Mouse (Mus musculus) hindbrain, embryonic 15.5 days (tissue): ENCODE data around the gene Rbp4. TPM values are rescaled to one million over a fixed set of nuclear protein-coding genes. Genes with fewer than 3 reads are reported as not detected.

Source experiments
- ATAC-seq: fragments of 200-750 bp; cut with Nextera tagmentation; 2 replicates; pipeline ENCODE4 v1.8.0; 2017; ENCODE audit warnings: low read depth, moderate number of reproducible peaks, moderate TSS enrichment; ENCODE audit not compliant: low FRiP score
- H3K27ac ChIP-seq: fragments of 300-500 bp; sonication (generic); replicated peaks from 2 replicates; pipeline ENCODE4 v1.5.1; 2015; ENCODE audit warnings: mild to moderate bottlenecking, inconsistent platforms
- H3K27me3 ChIP-seq: fragments of 300-500 bp; sonication (generic); 2 replicates; pipeline ENCODE4 v1.6.1; 2015; ENCODE audit warnings: control low read depth, inconsistent platforms
- H3K36me3 ChIP-seq: fragments of 300-500 bp; sonication (generic); 2 replicates; pipeline ENCODE4 v1.6.1; 2015; ENCODE audit warnings: control low read depth, inconsistent platforms
- H3K4me1 ChIP-seq: fragments of 300-500 bp; sonication (generic); replicated peaks from 2 replicates; pipeline ENCODE4 v1.6.1; 2015; ENCODE audit warnings: control low read depth, inconsistent platforms
- H3K4me2 ChIP-seq: fragments of 300-500 bp; sonication (generic); 2 replicates; pipeline ENCODE4 v1.6.1; 2015; ENCODE audit warnings: moderate library complexity, mild to moderate bottlenecking, inconsistent platforms
- H3K4me3 ChIP-seq: fragments of 300-500 bp; sonication (generic); 2 replicates; pipeline ENCODE4 v1.5.1; 2015; ENCODE audit warnings: mild to moderate bottlenecking, inconsistent platforms
- H3K9ac ChIP-seq: fragments of 300-500 bp; sonication (generic); 2 replicates; pipeline ENCODE4 v1.6.1; 2015; ENCODE audit warnings: inconsistent platforms
- H3K9me3 ChIP-seq: fragments of 300-500 bp; sonication (generic); 2 replicates; pipeline ENCODE4 v1.6.1; 2016; ENCODE audit warnings: control low read depth, inconsistent platforms
- whole genome bisulfite sequencing: fragments of 180-500 bp; shearing (Covaris S2); methylation state at CpG from one replicate; pipeline ENCODE4 v1.1.7; 2015; 5-methylcytosine and 5-hydroxymethylcytosine counted together
- polyA plus RNA-seq: library from polyadenylated mRNA; unstranded; fragments of >200 nt; fragmentation: Nextera tagmentation; extraction: Ambion mirVana; gene quantifications from 2 replicates; pipeline ENCODE4 v1.2.1, GENCODE M21; 2015

Gene Rbp4
- polyA plus RNA-seq: 9.5 and 10.3 TPM in 2 replicates

DNA sequence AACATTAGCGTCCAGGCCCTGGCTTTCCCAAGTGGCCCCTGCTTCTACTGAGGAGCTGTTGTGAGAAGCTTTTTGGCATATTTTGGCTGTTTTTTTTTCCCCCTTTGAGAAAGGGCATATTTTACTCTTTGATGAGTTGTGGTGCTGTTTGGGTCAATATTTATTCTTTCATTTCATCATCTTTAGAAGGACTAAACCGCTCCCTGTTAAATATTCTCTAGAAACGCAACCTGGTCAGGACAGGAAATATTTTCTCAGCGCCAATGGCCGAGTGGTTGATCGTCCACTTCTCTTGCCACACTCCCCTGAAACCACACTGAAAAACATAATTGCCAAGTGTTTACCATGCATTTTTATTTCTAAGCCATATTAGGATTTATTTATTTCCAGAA, at the start of gene Rbp4:
TSS of gene Rbp4 (minus strand) at position 63 of the 392 bp plus-strand sequence.
- Histone ChIP-seq H3K4me1 (peaks cover 10% of the 10 kb centered on the region), H3K9me3 (no peaks in the 10 kb centered on the region), H3K27ac (no peak within 1 kb of the TSS), H3K4me3 (peak within 1 kb of the TSS; percentile 57), H3K27me3 (peaks cover 20% of the 10 kb centered on the region), H3K36me3 (no peaks in the 10 kb centered on the region), H3K9ac (peak within 1 kb of the TSS; percentile 31), H3K4me2 (peak within 1 kb of the TSS; percentile 85)
- no peak for ATAC-seq
- 66% methylated on average over 6 of the region's 6 CpGs for WGBS

DNA sequence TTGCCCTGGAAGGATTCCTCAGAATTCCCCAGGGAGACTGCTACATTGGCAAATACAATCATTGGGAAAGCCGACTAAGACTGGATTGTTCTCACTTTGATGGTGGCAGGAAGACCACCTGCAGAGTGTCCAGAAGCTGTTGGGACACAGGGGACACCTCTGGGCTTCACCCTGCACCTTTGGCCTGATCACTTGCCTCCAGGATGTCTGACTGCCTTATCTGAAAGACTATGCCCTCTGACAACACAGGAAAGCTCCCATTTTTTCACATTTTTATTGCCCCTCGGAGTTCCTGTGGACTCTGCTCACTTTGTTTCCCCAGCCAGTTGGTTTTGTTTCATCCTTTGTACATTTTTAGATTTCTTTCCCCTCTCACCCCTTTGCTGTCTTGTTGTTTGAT, 39.6 kb upstream of the Rbp4 start:
- Histone ChIP-seq H3K4me3 (no peak overlapping the region), H3K27me3 (no peaks in the 10 kb centered on the region), H3K9me3 (no peaks in the 10 kb centered on the region), H3K27ac (no peak overlapping the region), H3K36me3 (no peaks in the 10 kb centered on the region), H3K4me2 (no peak overlapping the region), H3K4me1 (no peaks in the 10 kb centered on the region), H3K9ac (no peak overlapping the region)
- ATAC-seq: no peak
- WGBS: 69% methylated on average over 2 of the region's 2 CpGs

DNA sequence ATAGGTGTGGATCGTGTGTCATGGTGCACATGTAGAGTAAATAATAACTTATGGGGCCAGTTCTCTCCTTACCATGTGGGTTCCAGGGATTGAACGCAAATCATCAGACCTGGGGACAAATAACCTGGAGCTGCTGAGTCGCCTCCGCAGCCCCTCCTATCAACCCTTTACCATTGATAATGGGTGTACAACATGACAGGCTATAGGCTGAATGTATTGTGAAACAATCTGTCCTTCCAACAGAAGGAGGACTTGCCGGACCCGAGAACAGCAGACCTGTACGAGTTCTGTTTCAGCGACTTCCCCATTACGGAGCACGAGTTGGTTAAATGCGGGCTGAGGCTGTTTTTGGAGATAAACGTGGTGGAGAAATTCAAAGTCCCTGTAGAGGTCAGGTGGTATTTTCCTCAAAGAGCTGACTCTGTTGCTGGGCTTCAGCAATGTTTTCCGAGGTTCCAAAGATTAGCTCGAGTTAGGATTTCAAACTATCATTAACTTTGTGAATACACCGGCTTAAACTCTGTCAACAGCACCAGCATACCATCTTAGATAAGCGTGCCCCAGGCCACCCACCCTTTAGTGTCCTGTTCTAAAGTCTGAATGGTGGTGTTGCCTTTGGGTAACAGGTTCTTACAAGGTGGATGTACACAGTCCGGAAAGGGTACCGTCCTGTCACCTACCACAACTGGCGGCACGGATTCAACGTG, 36.7 kb upstream of the Rbp4 start:
- no peak for ATAC-seq
- H3K27me3 ChIP-seq: no peaks in the 10 kb centered on the region
- H3K4me3 ChIP-seq: no peak overlapping the region
- 94% methylated on average over 21 of the region's 21 CpGs for WGBS
- H3K36me3 ChIP-seq: no peaks in the 10 kb centered on the region
- no peaks in the 10 kb centered on the region for H3K9me3 ChIP-seq
- H3K9ac ChIP-seq: no peak overlapping the region
- H3K4me1 ChIP-seq: no peaks in the 10 kb centered on the region
- no peak overlapping the region for H3K27ac ChIP-seq
- no peak overlapping the region for H3K4me2 ChIP-seq

DNA sequence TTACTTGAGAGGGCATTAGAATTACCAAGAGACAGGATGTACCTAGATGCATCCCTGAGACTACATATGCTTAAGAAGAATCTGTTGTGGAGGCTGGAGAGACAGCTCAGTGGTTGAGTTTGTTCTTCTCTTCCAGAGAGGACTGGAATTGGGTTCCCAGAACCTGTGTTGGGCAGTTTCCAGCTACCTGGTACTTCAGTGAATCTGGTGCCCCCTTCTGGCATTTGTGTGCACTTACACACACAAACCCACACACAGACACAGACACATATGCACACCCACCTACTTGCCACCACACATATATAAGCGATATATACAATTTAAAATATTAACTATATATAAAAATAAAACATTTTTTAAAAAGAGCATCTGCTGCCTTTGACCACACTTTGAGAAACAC, 31.2 kb upstream of the Rbp4 start:
- no peaks in the 10 kb centered on the region for H3K27me3 ChIP-seq
- 100% methylated on average over 1 of the region's 1 CpGs for WGBS
- H3K36me3 ChIP-seq: no peaks in the 10 kb centered on the region
- no peak overlapping the region for H3K4me3 ChIP-seq
- no peak overlapping the region for H3K4me2 ChIP-seq
- no peak overlapping the region for H3K27ac ChIP-seq
- no peak overlapping the region for H3K9ac ChIP-seq
- H3K4me1 ChIP-seq: no peaks in the 10 kb centered on the region
- H3K9me3 ChIP-seq: no peaks in the 10 kb centered on the region
- ATAC-seq: no peak

DNA sequence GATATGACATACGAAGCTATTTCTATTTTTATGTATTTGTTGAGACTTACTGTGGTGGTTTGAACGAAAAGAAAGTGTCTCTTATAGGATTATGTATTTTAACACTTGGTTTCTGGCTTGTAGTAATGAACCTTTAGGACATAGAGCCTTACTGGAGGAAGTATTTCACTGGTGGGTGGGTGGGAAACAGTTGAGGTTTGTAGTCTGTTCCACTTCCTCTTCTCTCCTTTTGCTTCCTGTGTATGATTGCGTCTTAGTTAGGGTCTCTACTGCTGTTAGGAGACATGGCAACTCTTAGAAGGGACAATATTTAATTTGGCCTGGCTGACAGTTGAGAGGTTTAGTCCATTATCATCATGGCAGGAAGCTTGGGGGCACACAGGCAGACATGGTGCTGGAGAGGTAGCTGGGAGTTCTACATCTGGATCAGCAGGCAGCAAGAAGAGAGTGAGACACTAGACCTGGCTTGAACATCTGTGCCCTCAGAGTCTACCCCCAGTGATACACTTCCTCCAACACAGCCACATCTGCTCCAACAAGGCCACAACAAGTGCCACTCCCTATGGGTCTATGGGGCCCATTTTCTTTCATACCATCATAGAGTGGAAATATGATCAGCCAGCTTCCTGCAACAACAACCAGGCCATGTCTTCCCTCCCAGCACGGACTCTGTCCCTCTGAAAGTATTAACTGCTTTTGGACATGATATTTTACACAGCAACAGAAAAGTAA, 18.6 kb upstream of the Rbp4 start:
- no peak for ATAC-seq

DNA sequence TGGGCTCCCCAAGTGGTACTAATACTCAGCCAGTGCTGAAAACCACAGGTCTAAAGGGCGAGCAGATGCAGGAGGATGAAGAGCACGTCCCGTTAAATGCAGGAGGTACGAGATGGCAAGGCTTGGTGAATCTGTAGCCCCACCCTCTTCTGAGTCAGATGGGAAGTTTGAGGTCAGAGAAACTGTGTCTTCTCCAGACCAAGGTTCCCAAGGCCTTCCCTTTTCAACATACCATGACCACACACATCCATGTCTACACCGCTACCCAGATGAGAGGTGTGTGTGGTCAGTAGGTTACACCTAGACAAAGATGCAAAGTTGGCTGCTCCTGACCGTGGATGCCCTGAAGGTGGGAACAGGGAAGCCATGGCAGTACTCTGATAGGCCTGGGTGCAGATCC, 9.7 kb upstream of the Rbp4 start:
- H3K4me3 ChIP-seq: no peak overlapping the region
- no peaks in the 10 kb centered on the region for H3K36me3 ChIP-seq
- no peaks in the 10 kb centered on the region for H3K4me1 ChIP-seq
- no peak for ATAC-seq
- H3K9me3 ChIP-seq: no peaks in the 10 kb centered on the region
- WGBS: 95% methylated on average over 6 of the region's 6 CpGs
- no peak overlapping the region for H3K4me2 ChIP-seq
- no peaks in the 10 kb centered on the region for H3K27me3 ChIP-seq
- no peak overlapping the region for H3K27ac ChIP-seq
- H3K9ac ChIP-seq: no peak overlapping the region

More for the DNA sequence above, 18.6 kb upstream of the Rbp4 start:
- Histone ChIP-seq H3K27ac (no peak overlapping the region), H3K9me3 (no peaks in the 10 kb centered on the region), H3K4me2 (no peak overlapping the region), H3K36me3 (no peaks in the 10 kb centered on the region), H3K4me3 (no peak overlapping the region), H3K4me1 (no peaks in the 10 kb centered on the region), H3K9ac (no peak overlapping the region), H3K27me3 (no peaks in the 10 kb centered on the region)
- 76% methylated on average over 4 of the region's 4 CpGs for WGBS

DNA sequence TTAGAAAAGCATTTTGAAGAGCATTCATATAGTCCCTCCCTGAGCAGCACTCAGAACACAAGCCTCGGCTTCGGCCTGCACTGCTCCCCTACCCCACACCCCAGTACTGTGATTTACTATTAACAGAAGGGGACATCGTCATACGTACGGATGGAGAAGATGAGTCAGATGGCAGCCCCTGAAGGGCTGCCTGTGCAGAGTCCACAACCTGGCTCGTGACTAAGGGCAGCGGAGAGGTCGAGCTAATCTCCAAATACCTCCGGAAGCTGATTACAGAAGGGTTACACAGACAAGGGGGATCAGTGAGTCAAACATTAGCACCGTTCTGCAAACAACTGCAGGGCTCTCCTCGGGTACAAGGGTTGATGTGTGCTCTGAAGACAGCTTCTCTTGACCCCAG, 8.9 kb upstream of the Rbp4 start:
- Histone ChIP-seq H3K4me1 (no peaks in the 10 kb centered on the region), H3K4me2 (no peak overlapping the region), H3K27ac (no peak overlapping the region), H3K4me3 (no peak overlapping the region), H3K9ac (no peak overlapping the region), H3K36me3 (no peaks in the 10 kb centered on the region), H3K9me3 (no peaks in the 10 kb centered on the region), H3K27me3 (no peaks in the 10 kb centered on the region)
- no peak for ATAC-seq
- WGBS: 78% methylated on average over 11 of the region's 11 CpGs

DNA sequence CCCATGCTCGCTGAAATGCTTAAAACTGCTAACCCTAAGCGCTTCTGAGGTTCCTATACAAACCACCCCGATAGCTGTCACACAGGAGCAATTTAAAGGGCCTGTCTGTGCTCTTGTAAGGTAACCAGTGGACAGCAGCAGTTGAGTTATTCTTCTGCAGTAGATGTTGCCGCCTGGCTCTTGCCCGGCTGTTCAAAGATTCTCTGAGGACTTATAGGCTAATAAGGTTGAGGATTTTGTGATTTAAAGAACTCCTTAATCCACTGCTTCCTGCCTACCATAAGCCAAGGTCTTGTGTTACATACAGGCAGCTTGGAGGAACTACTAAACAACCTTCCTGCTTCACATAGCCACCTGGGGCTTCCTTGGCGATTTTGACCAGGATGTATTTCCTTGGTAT, 7.4 kb upstream of the Rbp4 start, which contains the start of gene Pde6c:
TSS of gene Pde6c (plus strand) at position 301 of the 400 bp plus-strand sequence.
- WGBS: 82% methylated on average over 6 of the region's 6 CpGs
- Histone ChIP-seq H3K36me3 (no peaks in the 10 kb centered on the region), H3K27ac (no peak within 1 kb of the TSS), H3K27me3 (no peaks in the 10 kb centered on the region), H3K9ac (no peak within 1 kb of the TSS), H3K9me3 (no peaks in the 10 kb centered on the region), H3K4me3 (no peak within 1 kb of the TSS), H3K4me2 (no peak within 1 kb of the TSS), H3K4me1 (no peaks in the 10 kb centered on the region)
- no peak for ATAC-seq

DNA sequence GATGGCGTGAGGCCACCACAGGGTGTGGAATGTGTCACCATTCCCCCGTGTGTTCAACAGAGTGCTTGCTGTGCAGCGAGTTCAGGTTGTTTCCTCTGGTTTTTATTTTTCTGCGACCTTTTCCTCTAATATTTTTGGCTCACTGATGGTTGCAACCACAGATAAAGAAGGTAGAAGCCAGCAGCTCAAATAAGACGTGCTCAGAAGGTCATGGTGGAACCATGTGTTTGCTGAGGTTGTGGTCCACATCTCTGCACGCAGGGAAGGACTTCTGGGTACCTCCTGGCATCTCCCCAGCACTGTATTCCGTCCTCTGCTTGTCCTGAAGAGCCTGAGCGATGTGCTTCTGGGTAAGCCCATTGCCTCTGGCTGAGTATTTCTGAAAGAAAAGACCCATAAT, 1.6 kb upstream of the Rbp4 start:
- ATAC-seq: no peak
- Histone ChIP-seq H3K27me3 (peaks cover 20% of the 10 kb centered on the region), H3K4me3 (no peak overlapping the region), H3K4me2 (no peak overlapping the region), H3K9ac (no peak overlapping the region), H3K36me3 (no peaks in the 10 kb centered on the region), H3K9me3 (no peaks in the 10 kb centered on the region), H3K27ac (no peak overlapping the region), H3K4me1 (peaks cover 10% of the 10 kb centered on the region)
- 79% methylated on average over 8 of the region's 8 CpGs for WGBS

DNA sequence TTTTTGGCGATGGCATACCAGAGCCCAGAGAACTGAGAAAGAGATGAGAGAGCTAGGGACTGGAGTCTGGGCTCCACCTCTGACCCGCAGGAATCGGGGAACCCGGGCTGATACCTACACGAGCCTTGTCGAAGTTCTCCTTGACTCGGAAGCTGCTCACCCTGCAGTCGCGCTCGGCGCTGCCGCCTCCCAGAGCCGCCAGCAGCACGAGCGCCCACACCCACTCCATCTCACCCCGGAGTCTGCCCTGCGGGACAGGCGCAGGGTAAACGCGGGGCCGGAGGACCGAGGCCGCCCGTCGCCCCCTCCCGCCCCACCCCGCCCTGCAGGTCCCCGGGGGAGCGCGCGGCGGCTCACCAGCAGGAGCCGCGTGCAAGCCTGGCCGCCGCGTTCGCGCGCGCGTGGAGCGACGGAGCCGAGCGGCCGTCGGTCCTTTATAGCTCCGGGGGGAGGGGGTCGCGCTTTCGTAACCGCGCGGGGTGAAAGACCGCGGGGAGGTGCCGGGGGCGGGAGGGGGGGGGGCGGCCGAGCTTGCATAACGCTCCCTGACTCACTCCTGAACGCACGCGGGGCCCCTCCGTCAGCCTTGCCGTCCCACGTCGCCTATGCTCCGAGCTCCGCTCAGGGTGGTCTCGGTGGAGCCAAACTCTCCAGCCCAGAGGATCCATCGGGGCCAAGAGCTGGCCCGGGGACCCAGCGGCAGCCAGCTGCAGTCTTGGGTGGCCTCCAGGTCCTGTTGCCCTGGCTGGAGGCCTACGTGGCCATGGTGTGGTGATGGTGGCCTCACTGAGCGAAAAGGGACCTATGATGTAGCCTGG, 471 bp downstream of the Rbp4 start:
- H3K36me3 ChIP-seq: no peaks in the 10 kb centered on the region
- H3K4me1 ChIP-seq: peaks cover 10% of the 10 kb centered on the region
- 2% methylated on average over 49 of the region's 77 CpGs for WGBS
- H3K9ac ChIP-seq: peak overlapping the region; percentile 31
- no peaks in the 10 kb centered on the region for H3K9me3 ChIP-seq
- no peak overlapping the region for H3K27ac ChIP-seq
- H3K4me3 ChIP-seq: peak overlapping the region; percentile 57
- H3K27me3 ChIP-seq: peaks cover 20% of the 10 kb centered on the region
- H3K4me2 ChIP-seq: peak overlapping the region; percentile 85
- ATAC-seq: peak; percentile 77

DNA sequence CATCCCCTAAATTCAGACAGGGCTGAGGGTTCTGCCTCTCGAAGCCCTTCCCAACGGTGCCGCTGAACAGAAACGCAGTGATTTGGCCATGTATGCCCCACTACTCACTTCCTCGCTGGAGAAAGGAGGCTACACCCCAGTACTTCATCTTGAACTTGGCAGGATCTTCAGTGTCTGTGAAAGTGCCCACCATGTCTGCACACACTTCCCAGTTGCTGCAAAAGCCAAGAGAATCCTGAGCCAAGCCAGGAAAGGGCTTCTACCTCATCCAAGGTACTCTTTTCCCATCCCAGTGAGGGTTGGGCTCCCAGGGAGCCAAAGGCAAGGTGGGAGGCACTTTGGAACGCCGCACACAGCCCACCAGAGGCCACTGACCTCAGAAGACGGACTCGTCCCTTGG, 1.2 kb downstream of the Rbp4 start:
- peak overlapping the region; percentile 57 for H3K4me3 ChIP-seq
- no peaks in the 10 kb centered on the region for H3K36me3 ChIP-seq
- H3K27me3 ChIP-seq: peaks cover 20% of the 10 kb centered on the region
- no peak overlapping the region for H3K27ac ChIP-seq
- WGBS: 30% methylated on average over 9 of the region's 9 CpGs
- no peak for ATAC-seq
- no peaks in the 10 kb centered on the region for H3K9me3 ChIP-seq
- H3K4me1 ChIP-seq: peaks cover 10% of the 10 kb centered on the region
- no peak overlapping the region for H3K9ac ChIP-seq
- H3K4me2 ChIP-seq: peak overlapping the region; percentile 85
